Mouse (Mus musculus) embryonic facial prominence, embryonic 14.5 days (tissue): Measurements from ENCODE around the gene Abhd14b. TPM values are rescaled to one million over a fixed set of nuclear protein-coding genes. Genes with fewer than 3 reads are reported as not detected.
"Not testable (repeated sequence)": the region's sequence is repeated elsewhere in the genome, so short reads cannot be mapped to it uniquely, and the experiment has no call there.

Experiments
- ATAC-seq: fragments of 200-750 bp; cut with Nextera tagmentation; 2 replicates; pipeline ENCODE4 v1.8.0; 2017; ENCODE audit warnings: low read depth, moderate number of reproducible peaks, moderate TSS enrichment
- DNase-seq: peaks from one replicate; pipeline ENCODE4 v3.0.0-alpha.2; 2015; ENCODE audit warnings: low spot score
- H3K27ac ChIP-seq: fragments of 300-500 bp; sonication (generic); replicated peaks from 2 replicates; pipeline ENCODE4 v1.5.1; 2014; ENCODE audit warnings: low read depth, mild to moderate bottlenecking, low read length, moderate library complexity
- H3K27me3 ChIP-seq: fragments of 300-500 bp; sonication (generic); replicated peaks from 2 replicates; pipeline ENCODE4 v1.6.1; 2014; ENCODE audit warnings: low read length; ENCODE audit not compliant: control insufficient read depth, insufficient read depth
- H3K36me3 ChIP-seq: fragments of 300-500 bp; sonication (generic); 2 replicates; pipeline ENCODE4 v1.6.1; 2014; ENCODE audit warnings: low read length, mixed read lengths; ENCODE audit not compliant: control insufficient read depth, insufficient read depth
- H3K4me1 ChIP-seq: fragments of 300-500 bp; sonication (generic); 2 replicates; pipeline ENCODE4 v1.6.1; 2014; ENCODE audit warnings: antibody characterized with exemption, low read length; ENCODE audit not compliant: control insufficient read depth, insufficient read depth
- H3K4me2 ChIP-seq: fragments of 300-500 bp; sonication (generic); 2 replicates; pipeline ENCODE4 v1.6.1; 2014; ENCODE audit warnings: low read depth, mild to moderate bottlenecking, low read length, moderate library complexity, mixed read lengths
- H3K4me3 ChIP-seq: fragments of 300-500 bp; sonication (generic); 2 replicates; pipeline ENCODE4 v1.5.1; 2014; ENCODE audit warnings: low read depth, mild to moderate bottlenecking, low read length
- H3K9ac ChIP-seq: fragments of 300-500 bp; sonication (generic); 2 replicates; pipeline ENCODE4 v1.6.1; 2014; ENCODE audit warnings: low read depth, mild to moderate bottlenecking, low read length, moderate library complexity, mixed read lengths
- H3K9me3 ChIP-seq: fragments of 300-500 bp; sonication (generic); 2 replicates; pipeline ENCODE4 v1.6.1; 2016; ENCODE audit warnings: low read length; ENCODE audit not compliant: control insufficient read depth
- WGBS: fragments of 180-500 bp; shearing (Covaris S2); extraction: QIAGEN DNeasy Blood & Tissue Kit; methylation state at CpG from one replicate; pipeline ENCODE4 v1.1.7; 2014; 5-methylcytosine and 5-hydroxymethylcytosine counted together
- polyA plus RNA-seq: library from polyadenylated mRNA; unstranded; fragments of >200 nt; fragmentation: Nextera tagmentation; extraction: Ambion mirVana; gene quantifications from 2 replicates; pipeline ENCODE4 v1.2.1, GENCODE M21; 2014

The Abhd14b gene
- polyA plus RNA-seq, 1 experiment from 2014 or later, result 21.5 TPM

GRCm38 (mm10) chr9:106478101-106478500 is 30.8 kb downstream of the Abhd14b start:
- H3K27ac ChIP-seq, result no peak overlapping the region
- H3K4me3 ChIP-seq, result peak overlapping the region; percentile 74
- 75% methylated on average over 9 of the region's 9 CpGs for WGBS
- H3K4me2 ChIP-seq, result peak overlapping the region; percentile 92
- peaks cover 5% of the 10 kb centered on the region for H3K4me1 ChIP-seq
- DNase-seq, result no peak
- H3K36me3 ChIP-seq, result peaks cover 30% of the 10 kb centered on the region
- H3K9ac ChIP-seq, result peak overlapping the region; percentile 72
- no peaks in the 10 kb centered on the region for H3K9me3 ChIP-seq
- no peak for ATAC-seq
- no peaks in the 10 kb centered on the region for H3K27me3 ChIP-seq

GRCm38 (mm10) chr9:106480541-106480940 is 33.3 kb downstream of the Abhd14b start:
- ATAC-seq, result no peak
- DNase-seq, result no peak
- no peak overlapping the region for H3K4me3 ChIP-seq
- WGBS, result 92% methylated on average over 7 of the region's 7 CpGs
- H3K9ac ChIP-seq, result no peak overlapping the region
- no peak overlapping the region for H3K27ac ChIP-seq
- H3K36me3 ChIP-seq, result peaks cover 54% of the 10 kb centered on the region
- no peak overlapping the region for H3K4me2 ChIP-seq
- H3K27me3 ChIP-seq, result no peaks in the 10 kb centered on the region
- peaks cover 5% of the 10 kb centered on the region for H3K4me1 ChIP-seq
- H3K9me3 ChIP-seq, result no peaks in the 10 kb centered on the region

GRCm38 (mm10) chr9:106481075-106481474 is 33.8 kb downstream of the Abhd14b start:
- no peak overlapping the region for H3K9ac ChIP-seq
- H3K27me3 ChIP-seq, result no peaks in the 10 kb centered on the region
- H3K36me3 ChIP-seq, result peaks cover 60% of the 10 kb centered on the region
- no peak overlapping the region for H3K4me3 ChIP-seq
- DNase-seq, result no peak
- H3K27ac ChIP-seq, result no peak overlapping the region
- no peak for ATAC-seq
- peaks cover 5% of the 10 kb centered on the region for H3K4me1 ChIP-seq
- no peak overlapping the region for H3K4me2 ChIP-seq
- no peaks in the 10 kb centered on the region for H3K9me3 ChIP-seq
- 97% methylated on average over 15 of the region's 15 CpGs for WGBS

- H3K4me2 ChIP-seq, result no peak overlapping the region
- no peak overlapping the region for H3K9ac ChIP-seq
- H3K9me3 ChIP-seq, result no peaks in the 10 kb centered on the region
- no peak overlapping the region for H3K27ac ChIP-seq
- H3K4me3 ChIP-seq, result no peak overlapping the region
- H3K4me1 ChIP-seq, result peaks cover 5% of the 10 kb centered on the region
- H3K27me3 ChIP-seq, result no peaks in the 10 kb centered on the region
- DNase-seq (no peak), ATAC-seq (no peak)
- 96% methylated on average over 13 of the region's 13 CpGs for WGBS
- peaks cover 64% of the 10 kb centered on the region for H3K36me3 ChIP-seq
Measured at GRCm38 (mm10) chr9:106481676-106482075, 34.4 kb downstream of the Abhd14b start.

GRCm38 (mm10) chr9:106482578-106483115 is 35.4 kb downstream of the Abhd14b start:
- DNase-seq (no peak), ATAC-seq (no peak)
- Histone ChIP-seq H3K4me3 (no peak overlapping the region), H3K27me3 (no peaks in the 10 kb centered on the region), H3K9ac (no peak overlapping the region), H3K9me3 (no peaks in the 10 kb centered on the region), H3K4me1 (peaks cover 5% of the 10 kb centered on the region), H3K4me2 (no peak overlapping the region), H3K36me3 (peaks cover 64% of the 10 kb centered on the region), H3K27ac (no peak overlapping the region)
- 88% methylated on average over 15 of the region's 17 CpGs for WGBS

GRCm38 (mm10) chr9:106483136-106483535 is 35.9 kb downstream of the Abhd14b start:
- Histone ChIP-seq H3K4me3 (no peak overlapping the region), H3K27me3 (no peaks in the 10 kb centered on the region), H3K9ac (no peak overlapping the region), H3K4me2 (no peak overlapping the region), H3K9me3 (no peaks in the 10 kb centered on the region), H3K4me1 (peaks cover 2% of the 10 kb centered on the region), H3K27ac (no peak overlapping the region), H3K36me3 (peaks cover 64% of the 10 kb centered on the region)
- DNase-seq (no peak), ATAC-seq (no peak)
- 94% methylated on average over 10 of the region's 10 CpGs for WGBS

GRCm38 (mm10) chr9:106483606-106484005 is 36.3 kb downstream of the Abhd14b start:
- Histone ChIP-seq H3K36me3 (peaks cover 64% of the 10 kb centered on the region), H3K9me3 (no peaks in the 10 kb centered on the region), H3K27ac (no peak overlapping the region), H3K4me1 (no peaks in the 10 kb centered on the region), H3K4me3 (no peak overlapping the region), H3K9ac (no peak overlapping the region), H3K27me3 (no peaks in the 10 kb centered on the region), H3K4me2 (no peak overlapping the region)
- ATAC-seq (no peak), DNase-seq (no peak)
- 89% methylated on average over 17 of the region's 17 CpGs for WGBS

- H3K36me3 ChIP-seq, result peaks cover 57% of the 10 kb centered on the region
- no peaks in the 10 kb centered on the region for H3K4me1 ChIP-seq
- H3K9me3 ChIP-seq, result no peaks in the 10 kb centered on the region
- 89% methylated on average over 9 of the region's 10 CpGs for WGBS
- no peak overlapping the region for H3K4me2 ChIP-seq
- no peaks in the 10 kb centered on the region for H3K27me3 ChIP-seq
- ATAC-seq (no peak), DNase-seq (no peak)
- H3K4me3 ChIP-seq, result no peak overlapping the region
- no peak overlapping the region for H3K9ac ChIP-seq
- H3K27ac ChIP-seq, result no peak overlapping the region
Measured at GRCm38 (mm10) chr9:106485076-106485475, 37.8 kb downstream of the Abhd14b start.

- H3K9ac ChIP-seq, H3K27me3 ChIP-seq, H3K27ac ChIP-seq, H3K9me3 ChIP-seq, H3K4me1 ChIP-seq, H3K4me3 ChIP-seq, DNase-seq, ATAC-seq, H3K4me2 ChIP-seq: not testable (repeated sequence)
- H3K36me3 ChIP-seq, result peaks cover 39% of the 10 kb centered on the region
- 84% methylated on average over 6 of the region's 6 CpGs for WGBS
Measured at GRCm38 (mm10) chr9:106487602-106488001, 40.3 kb downstream of the Abhd14b start.
